Mouse (Mus musculus): ENCODE data around the gene Tet1. TPM values are rescaled to one million over a fixed set of nuclear protein-coding genes. Genes with fewer than 3 reads are reported as not detected.
"Not testable (repeated sequence)": the region's sequence is repeated elsewhere in the genome, so short reads cannot be mapped to it uniquely, and the experiment has no call there.

The Tet1 gene
- polyA plus RNA-seq (2015; fragmentation: Nextera tagmentation; extraction: Ambion mirVana): 30.8 and 32.0 TPM in 2 replicates

GRCm38 (mm10) chr10:62908896-62909295, at the start of gene Tet1:
Tet1 (minus strand) TSS chr10:62908996.
- not testable (repeated sequence) for H3K4me3 ChIP-seq; H3K4me1 ChIP-seq; ATAC-seq (ENCODE audit: low FRiP score, low read depth); H3K27ac ChIP-seq; H3K36me3 ChIP-seq; H3K9me3 ChIP-seq; H3K27me3 ChIP-seq; H3K4me2 ChIP-seq (replicated peaks); H3K9ac ChIP-seq
- WGBS: no CpG with 5 or more reads among the region's 1 CpGs

GRCm38 (mm10) chr10:62948551-62948950, 39.8 kb upstream of the Tet1 start:
- H3K27ac ChIP-seq: no peak overlapping the region
- no peak overlapping the region for H3K9ac ChIP-seq
- no peak overlapping the region for H3K4me3 ChIP-seq
- H3K27me3 ChIP-seq: no peaks in the 10 kb centered on the region
- no peak for ATAC-seq (ENCODE audit: low FRiP score, low read depth)
- H3K36me3 ChIP-seq: peaks cover 51% of the 10 kb centered on the region
- no peak overlapping the region for H3K4me2 ChIP-seq (replicated peaks)
- no peaks in the 10 kb centered on the region; the same call in 1 of the 2 replicates for H3K4me1 ChIP-seq
- WGBS: 95% methylated on average over 7 of the region's 7 CpGs
- H3K9me3 ChIP-seq: no peaks in the 10 kb centered on the region

DNA sequence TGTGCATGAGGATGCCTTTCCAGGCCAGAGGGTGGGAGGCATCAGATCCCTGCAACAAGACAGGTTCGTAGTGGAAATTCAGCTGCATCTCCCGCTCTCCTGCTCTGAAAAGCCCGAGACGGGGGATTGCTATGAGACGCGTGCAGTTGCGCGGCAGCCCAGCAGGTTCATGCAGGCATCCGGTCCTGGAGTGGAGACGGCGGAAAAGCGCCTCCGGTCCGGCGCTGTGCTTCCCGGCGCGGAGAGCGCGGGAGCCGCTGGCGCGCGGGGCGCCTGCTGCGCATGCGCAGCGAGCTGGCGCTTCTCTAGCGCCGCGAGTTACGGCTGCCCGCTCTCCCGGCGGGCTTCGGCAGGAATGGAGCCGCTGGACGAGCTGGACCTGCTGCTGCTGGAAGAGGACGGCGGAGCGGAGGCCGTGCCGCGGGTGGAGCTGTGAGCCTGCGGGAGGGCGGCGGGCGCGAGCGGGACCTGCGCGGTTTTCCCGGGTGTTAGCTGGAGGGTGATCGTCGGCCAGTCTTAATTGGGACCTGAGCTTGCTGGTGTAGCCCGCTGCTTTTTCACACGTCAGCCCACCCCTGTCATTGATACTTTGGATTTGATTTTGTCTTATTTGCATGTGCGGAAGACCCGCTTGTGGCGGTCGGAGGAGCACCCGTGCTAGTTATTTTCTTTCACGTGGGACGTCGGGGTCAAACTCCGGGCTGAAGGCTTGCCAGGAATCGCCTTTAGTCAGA, 38.1 kb upstream of the Tet1 start, which contains the start of gene Dna2:
Gene Dna2 (plus strand): TSS at position 289 of the 734 bp plus-strand sequence.
- WGBS: under 1% methylated on average over 68 of the region's 68 CpGs
- H3K4me2 ChIP-seq (replicated peaks): peak within 1 kb of the TSS; percentile 73
- H3K4me3 ChIP-seq: peak within 1 kb of the TSS; percentile 72
- peak within 1 kb of the TSS; percentile 86 for H3K9ac ChIP-seq
- H3K36me3 ChIP-seq: peaks cover 50% of the 10 kb centered on the region
- ATAC-seq (ENCODE audit: low FRiP score, low read depth): peak; percentile 92
- H3K27ac ChIP-seq: peak within 1 kb of the TSS; percentile 81
- H3K27me3 ChIP-seq: no peaks in the 10 kb centered on the region
- no peaks in the 10 kb centered on the region for H3K9me3 ChIP-seq
- no peaks in the 10 kb centered on the region; the same call in 1 of the 2 replicates for H3K4me1 ChIP-seq

- Histone ChIP-seq H3K4me1 (no peaks in the 10 kb centered on the region; the same call in 1 of the 2 replicates), H3K36me3 (peaks cover 40% of the 10 kb centered on the region), H3K9me3 (no peaks in the 10 kb centered on the region), H3K9ac (no peak overlapping the region), H3K4me2 (replicated peaks) (no peak overlapping the region), H3K27ac (no peak overlapping the region), H3K27me3 (no peaks in the 10 kb centered on the region), H3K4me3 (no peak overlapping the region)
- WGBS: 88% methylated on average over 10 of the region's 10 CpGs
- no peak for ATAC-seq (ENCODE audit: low FRiP score, low read depth)
These were observed 36.3 kb upstream of the Tet1 start for GRCm38 (mm10) chr10:62944975-62945580.

GRCm38 (mm10) chr10:62932381-62932780, 23.6 kb upstream of the Tet1 start:
- peaks cover 65% of the 10 kb centered on the region for H3K36me3 ChIP-seq
- no peaks in the 10 kb centered on the region for H3K9me3 ChIP-seq
- 93% methylated on average over 1 of the region's 1 CpGs for WGBS
- H3K4me2 ChIP-seq (replicated peaks): no peak overlapping the region
- H3K4me1 ChIP-seq: no peaks in the 10 kb centered on the region
- no peak overlapping the region for H3K27ac ChIP-seq
- H3K9ac ChIP-seq: no peak overlapping the region
- no peak for ATAC-seq (ENCODE audit: low FRiP score, low read depth)
- H3K4me3 ChIP-seq: no peak overlapping the region
- no peaks in the 10 kb centered on the region for H3K27me3 ChIP-seq

GRCm38 (mm10) chr10:62924096-62924635, 15.4 kb upstream of the Tet1 start:
- H3K4me3 ChIP-seq: no peak overlapping the region
- no peak for ATAC-seq (ENCODE audit: low FRiP score, low read depth)
- H3K27me3 ChIP-seq: no peaks in the 10 kb centered on the region
- 89% methylated on average over 4 of the region's 4 CpGs for WGBS
- no peaks in the 10 kb centered on the region for H3K9me3 ChIP-seq
- H3K4me2 ChIP-seq (replicated peaks): no peak overlapping the region
- H3K27ac ChIP-seq: no peak overlapping the region
- H3K9ac ChIP-seq: no peak overlapping the region
- peaks cover 11% of the 10 kb centered on the region for H3K36me3 ChIP-seq
- H3K4me1 ChIP-seq: peaks cover 12% of the 10 kb centered on the region

DNA sequence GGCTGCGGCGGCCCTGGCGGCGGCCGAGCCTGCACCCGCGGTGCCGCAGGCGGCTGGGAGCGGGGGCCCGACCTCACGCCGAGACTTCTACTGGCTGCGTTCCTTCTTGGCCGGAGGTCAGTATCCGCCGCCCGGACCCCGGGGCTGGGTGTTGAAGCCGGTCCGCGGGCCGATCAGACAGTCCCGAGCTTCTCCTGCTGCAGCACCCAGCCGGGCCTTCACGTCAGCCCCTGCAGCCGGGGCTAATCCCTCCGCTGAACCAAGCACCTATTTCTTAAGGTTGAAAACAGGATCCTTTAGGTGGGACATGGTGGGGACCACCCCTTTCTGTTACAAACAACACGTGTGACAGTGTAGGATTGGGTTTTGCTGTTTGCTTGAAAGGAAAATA, 12.0 kb upstream of the Tet1 start:
- WGBS: under 1% methylated on average over 29 of the region's 29 CpGs
- Histone ChIP-seq H3K4me1 (peaks cover 12% of the 10 kb centered on the region), H3K36me3 (no peaks in the 10 kb centered on the region), H3K27ac (peak overlapping the region; percentile 61), H3K9ac (peak overlapping the region; percentile 92), H3K9me3 (no peaks in the 10 kb centered on the region), H3K4me3 (peak overlapping the region; percentile 98), H3K4me2 (replicated peaks) (peak overlapping the region; percentile 78), H3K27me3 (no peaks in the 10 kb centered on the region)
- peak; percentile 41 for ATAC-seq (ENCODE audit: low FRiP score, low read depth)

DNA sequence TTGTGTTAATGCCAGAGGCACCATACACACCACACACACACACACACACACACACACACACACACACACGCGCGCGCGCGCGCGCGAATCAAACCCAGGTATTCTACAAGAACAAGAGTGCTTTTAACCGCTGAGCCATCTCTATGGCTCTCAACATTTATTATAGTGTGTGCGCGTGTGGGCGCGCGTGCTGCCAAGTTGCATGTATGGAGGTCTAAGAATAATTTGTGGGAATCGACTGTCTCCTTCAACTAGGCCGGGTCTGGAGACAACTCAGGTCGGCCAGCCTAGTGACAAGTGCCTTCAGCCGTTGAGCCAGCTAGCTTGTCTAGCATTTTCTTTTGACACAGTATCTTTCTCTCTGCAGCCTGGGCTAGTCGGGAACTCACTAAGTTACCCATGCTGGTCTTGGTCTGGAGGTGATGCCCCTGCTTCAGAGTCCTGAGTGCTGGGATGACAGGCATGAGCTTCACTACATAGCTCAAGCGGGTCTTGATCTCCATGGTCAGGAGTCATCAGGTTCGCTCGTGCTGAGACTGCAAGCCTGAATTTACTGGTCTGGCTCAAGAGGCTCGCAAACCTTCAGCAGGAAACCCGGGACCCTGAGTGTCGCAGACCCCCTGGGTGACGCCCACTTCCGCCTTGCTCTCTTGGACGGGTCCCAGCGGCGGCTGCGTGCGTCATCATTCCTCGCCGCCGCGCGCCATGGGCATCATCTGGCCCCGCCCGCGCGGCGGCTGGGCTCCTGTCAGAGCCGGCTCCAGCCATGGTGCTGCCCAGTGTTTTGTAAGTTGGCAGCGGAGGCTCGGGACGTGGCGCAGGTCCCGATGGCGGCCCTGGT, 11.3 kb upstream of the Tet1 start, which contains the start of gene Slc25a16:
Gene Slc25a16 (plus strand): TSS at position 709 of the 841 bp plus-strand sequence.
- peak within 1 kb of the TSS; percentile 98 for H3K4me3 ChIP-seq
- peak within 1 kb of the TSS; percentile 61 for H3K27ac ChIP-seq
- peak; percentile 96 for ATAC-seq (ENCODE audit: low FRiP score, low read depth)
- no peaks in the 10 kb centered on the region for H3K36me3 ChIP-seq
- WGBS: 3% methylated on average over 50 of the region's 50 CpGs
- no peaks in the 10 kb centered on the region for H3K27me3 ChIP-seq
- peak within 1 kb of the TSS; percentile 92 for H3K9ac ChIP-seq
- no peaks in the 10 kb centered on the region for H3K9me3 ChIP-seq
- peaks cover 12% of the 10 kb centered on the region for H3K4me1 ChIP-seq
- H3K4me2 ChIP-seq (replicated peaks): peak within 1 kb of the TSS; percentile 78

GRCm38 (mm10) chr10:62918985-62919384, 10.2 kb upstream of the Tet1 start:
- no peaks in the 10 kb centered on the region for H3K9me3 ChIP-seq
- 79% methylated on average over 3 of the region's 3 CpGs for WGBS
- ATAC-seq (ENCODE audit: low FRiP score, low read depth): no peak
- peaks cover 12% of the 10 kb centered on the region for H3K4me1 ChIP-seq
- no peak overlapping the region for H3K4me2 ChIP-seq (replicated peaks)
- H3K27me3 ChIP-seq: no peaks in the 10 kb centered on the region
- no peak overlapping the region for H3K4me3 ChIP-seq
- no peak overlapping the region for H3K9ac ChIP-seq
- H3K36me3 ChIP-seq: no peaks in the 10 kb centered on the region
- H3K27ac ChIP-seq: no peak overlapping the region

DNA sequence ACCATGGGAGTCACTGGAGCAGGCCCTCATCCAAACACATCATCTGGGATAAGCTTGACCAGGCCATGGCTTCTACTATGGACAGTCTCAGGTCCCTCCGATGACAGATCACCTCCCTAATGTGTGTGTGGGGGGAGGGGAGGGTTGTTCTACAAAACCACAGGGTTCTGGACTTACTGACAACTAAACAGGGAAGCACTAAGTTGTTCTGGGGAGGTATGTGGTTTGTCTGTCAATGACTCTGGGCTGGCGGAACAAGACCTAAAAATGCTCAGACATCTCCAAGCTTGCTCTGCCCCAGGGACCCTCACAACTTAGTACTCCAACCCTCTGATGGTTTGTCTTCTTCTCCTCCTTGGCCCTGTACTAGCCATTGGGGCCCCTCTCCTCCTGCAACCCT, 2.3 kb upstream of the Tet1 start:
- H3K4me1 ChIP-seq: no peaks in the 10 kb centered on the region
- H3K4me2 ChIP-seq (replicated peaks): no peak overlapping the region
- no peak overlapping the region for H3K4me3 ChIP-seq
- no peaks in the 10 kb centered on the region for H3K27me3 ChIP-seq
- 88% methylated on average over 2 of the region's 2 CpGs for WGBS
- no peak overlapping the region for H3K27ac ChIP-seq
- no peaks in the 10 kb centered on the region for H3K36me3 ChIP-seq
- 0 out of 2 replicates have a peak, but pooled peaks cover 2% of the 10 kb centered on the region for H3K9me3 ChIP-seq
- no peak overlapping the region for H3K9ac ChIP-seq
- no peak for ATAC-seq (ENCODE audit: low FRiP score, low read depth)

DNA sequence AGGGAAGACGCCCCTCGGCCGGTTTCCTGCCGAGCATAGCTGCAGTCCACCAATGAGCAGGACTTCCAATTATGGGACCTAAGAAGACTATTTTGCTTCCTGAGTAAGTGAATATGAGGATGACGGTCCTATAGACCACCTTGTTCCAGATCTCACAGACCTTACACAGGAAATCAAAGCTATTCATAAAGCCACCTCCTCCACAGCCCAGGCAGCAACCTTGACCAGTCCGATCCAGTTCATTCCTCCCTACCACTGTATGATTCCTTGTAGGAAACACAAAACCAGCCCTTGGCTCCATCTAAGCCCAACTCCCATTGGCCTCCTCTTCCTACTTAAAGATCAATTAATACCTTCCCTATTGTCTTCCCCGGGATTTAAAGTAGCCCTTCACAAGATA, 2.5 kb downstream of the Tet1 start:
- Histone ChIP-seq H3K4me3 (no peak overlapping the region), H3K4me2 (replicated peaks) (no peak overlapping the region), H3K9ac (no peak overlapping the region), H3K27ac (no peak overlapping the region), H3K36me3 (no peaks in the 10 kb centered on the region), H3K27me3 (no peaks in the 10 kb centered on the region), H3K9me3 (0 out of 2 replicates have a peak, but pooled peaks cover 2% of the 10 kb centered on the region), H3K4me1 (no peaks in the 10 kb centered on the region)
- 93% methylated on average over 7 of the region's 7 CpGs for WGBS
- ATAC-seq (ENCODE audit: low FRiP score, low read depth): no peak

Data from limb, embryonic 13.5 days (tissue).